Mouse (Mus musculus): Measurements from ENCODE around the gene Nedd8.

Nedd8 gene

GRCm38 (mm10) chr14:55671486-55671832, 465 bp downstream of the Nedd8 start:
- no peak for DNase-seq (ENCODE audit: low spot score in 2 of 2)

- no peak for DNase-seq (ENCODE audit: low spot score in 2 of 2)
These were observed 11.3 kb downstream of the Nedd8 start for GRCm38 (mm10) chr14:55660636-55661035.

GRCm38 (mm10) chr14:55659960-55660573, 11.9 kb downstream of the Nedd8 start, which contains the start of gene Mdp1:
TSS of gene Mdp1 (minus strand) at chr14:55660508.
- DNase-seq (ENCODE audit: low spot score in 2 of 2) = peak; percentile 78 to 89

GRCm38 (mm10) chr14:55658011-55658410, 13.9 kb downstream of the Nedd8 start:
- DNase-seq (ENCODE audit: low spot score in 2 of 2) = no peak

- DNase-seq (ENCODE audit: low spot score in 2 of 2) = no peak
These were observed 15.0 kb downstream of the Nedd8 start for GRCm38 (mm10) chr14:55656935-55657334.

GRCm38 (mm10) chr14:55651528-55651927, 20.4 kb downstream of the Nedd8 start:
- no peak for DNase-seq (ENCODE audit: low spot score in 2 of 2)

- DNase-seq (ENCODE audit: low spot score in 2 of 2) = no peak
These were observed 22.0 kb downstream of the Nedd8 start, which contains the start of gene Tssk4 for GRCm38 (mm10) chr14:55649884-55650283. TSS of gene Tssk4 (plus strand) at chr14:55650184.

GRCm38 (mm10) chr14:55644261-55644888, 27.5 kb downstream of the Nedd8 start:
- peak in 1 of 2 experiments; percentile 63 for DNase-seq (ENCODE audit: low spot score in 2 of 2)

- DNase-seq (ENCODE audit: low spot score in 2 of 2) = peak; percentile 83 to 94
These were observed 28.6 kb downstream of the Nedd8 start, which contains the start of gene Tm9sf1 for GRCm38 (mm10) chr14:55643060-55643907. TSS of gene Tm9sf1 (minus strand) at chr14:55643806.

GRCm38 (mm10) chr14:55642679-55643059, 29.3 kb downstream of the Nedd8 start:
- DNase-seq (ENCODE audit: low spot score in 2 of 2) = no peak

- DNase-seq (ENCODE audit: low spot score in 2 of 2) = no peak
These were observed 30.6 kb downstream of the Nedd8 start for GRCm38 (mm10) chr14:55641291-55641690.

GRCm38 (mm10) chr14:55640816-55641215, 31.1 kb downstream of the Nedd8 start:
- no peak for DNase-seq (ENCODE audit: low spot score in 2 of 2)

GRCm38 (mm10) chr14:55637795-55638194, 34.1 kb downstream of the Nedd8 start, which contains the start of gene Gm49378:
TSS of gene Gm49378 (minus strand) at chr14:55637895.
- DNase-seq (ENCODE audit: low spot score in 2 of 2) = peak in 1 of 2 experiments; percentile 55

GRCm38 (mm10) chr14:55635523-55636007, 36.4 kb downstream of the Nedd8 start, which contains the start of gene Ipo4:
TSS of gene Ipo4 (minus strand) at chr14:55635957.
- DNase-seq (ENCODE audit: low spot score in 2 of 2) = peak; percentile 76 to 87

- DNase-seq (ENCODE audit: low spot score in 2 of 2) = no peak
These were observed 36.9 kb downstream of the Nedd8 start for GRCm38 (mm10) chr14:55634874-55635522.

- peak; percentile 73 to 92 for DNase-seq (ENCODE audit: low spot score in 2 of 2)
These were observed 42.6 kb downstream of the Nedd8 start for GRCm38 (mm10) chr14:55629312-55629711.

GRCm38 (mm10) chr14:55628077-55628827, 43.7 kb downstream of the Nedd8 start:
- DNase-seq (ENCODE audit: low spot score in 2 of 2) = peak in 1 of 2 experiments; percentile 64

- DNase-seq (ENCODE audit: low spot score in 2 of 2) = peak; percentile 58 to 64
These were observed 53.3 kb downstream of the Nedd8 start for GRCm38 (mm10) chr14:55618486-55619195.

GRCm38 (mm10) chr14:55617822-55618221, 54.1 kb downstream of the Nedd8 start, which contains the start of gene Rec8:
TSS of gene Rec8 (plus strand) at chr14:55618037.
- peak in 1 of 2 experiments; percentile 34 for DNase-seq (ENCODE audit: low spot score in 2 of 2)

- DNase-seq (ENCODE audit: low spot score in 2 of 2) = no peak
These were observed 55.1 kb downstream of the Nedd8 start for GRCm38 (mm10) chr14:55616844-55617243.
